Mouse (Mus musculus) spleen, adult 2 months (tissue): ENCODE data around the gene Treml1. TPM values are rescaled to one million over a fixed set of nuclear protein-coding genes. Genes with fewer than 3 reads are reported as not detected.

ENCODE experiments used
- DNase-seq, 2 experiments: peaks; one replicate each; pipeline versions ENCODE4 v3.0.0 to v3.0.0-alpha.2; 2012 to 2021; ENCODE audit warnings: low spot score in 2 of 2, low read depth in 1 of 2
- H3K27ac ChIP-seq: fragments of 200-500 bp; 2 replicates; pipeline ENCODE4 v1.5.1; 2012; ENCODE audit warnings: low read length, inconsistent platforms; ENCODE audit not compliant: insufficient read depth
- H3K27me3 ChIP-seq: fragments of 200-500 bp; 2 replicates; pipeline ENCODE4 v1.6.1; 2012; ENCODE audit warnings: mild to moderate bottlenecking, moderate library complexity, low read length, inconsistent platforms; ENCODE audit not compliant: control insufficient read depth, insufficient read depth
- H3K36me3 ChIP-seq: fragments of 200-500 bp; 2 replicates; pipeline ENCODE4 v1.6.1; 2012; ENCODE audit warnings: mild to moderate bottlenecking, low read length, inconsistent platforms; ENCODE audit not compliant: control insufficient read depth, insufficient read depth
- H3K4me1 ChIP-seq: fragments of 200-500 bp; 2 replicates; pipeline ENCODE4 v1.6.1; 2011; ENCODE audit warnings: inconsistent platforms; ENCODE audit not compliant: control insufficient read depth, insufficient read depth, insufficient read length
- H3K4me3 ChIP-seq: fragments of 200-500 bp; 2 replicates; pipeline ENCODE4 v1.5.1; 2011; ENCODE audit warnings: mild to moderate bottlenecking, inconsistent platforms; ENCODE audit not compliant: insufficient read depth, insufficient read length; ENCODE audit errors: extremely low read depth
- CTCF ChIP-seq: fragments of 200-500 bp; IDR thresholded peaks from 2 replicates; pipeline ENCODE4 v1.5.1; 2011; ENCODE audit warnings: mild to moderate bottlenecking, inconsistent platforms; ENCODE audit not compliant: insufficient read depth, insufficient read length, insufficient replicate concordance; ENCODE audit errors: extremely low read depth
- POLR2A ChIP-seq: fragments of 200-500 bp; IDR thresholded peaks from 2 replicates; pipeline ENCODE4 v1.6.1; 2011; ENCODE audit warnings: low read depth, low read length, inconsistent platforms
- WGBS: fragments of 180-500 bp; shearing (Covaris S2); methylation state at CpG from one replicate; pipeline ENCODE4 v1.1.7; 2018; 5-methylcytosine and 5-hydroxymethylcytosine counted together
- polyA plus RNA-seq: library from polyadenylated mRNA; depleted of rRNA; stranded (reverse); fragments of >200 nt; gene quantifications from 2 replicates; pipeline ENCODE4 v1.2.3, GENCODE M21; 2012

Treml1 gene
- polyA plus RNA-seq, 1 experiment = 38.3 TPM

GRCm38 (mm10) chr17:48355822-48356221 is 3.9 kb upstream of the Treml1 start:
- DNase-seq = no peak
- WGBS = 89% methylated on average over 3 of the region's 3 CpGs
- Histone ChIP-seq H3K27ac (no peak overlapping the region), H3K4me1 (no peaks in the 10 kb centered on the region), H3K27me3 (no peaks in the 10 kb centered on the region), H3K36me3 (no peaks in the 10 kb centered on the region), H3K4me3 (no peak overlapping the region)
- no peak for TF ChIP-seq POLR2A
- TF ChIP-seq CTCF = no peak

- Histone ChIP-seq H3K27ac (no peak overlapping the region), H3K4me3 (no peak overlapping the region), H3K36me3 (no peaks in the 10 kb centered on the region), H3K4me1 (no peaks in the 10 kb centered on the region), H3K27me3 (no peaks in the 10 kb centered on the region)
- no peak for DNase-seq
- 75% methylated on average over 2 of the region's 2 CpGs for WGBS
- TF ChIP-seq CTCF (no peak), POLR2A (no peak)
Observed at GRCm38 (mm10) chr17:48357892-48358291, 1.8 kb upstream of the Treml1 start.

- H3K27ac ChIP-seq = no peak overlapping the region
- H3K4me1 ChIP-seq = no peaks in the 10 kb centered on the region
- WGBS = 12% methylated on average over 4 of the region's 4 CpGs
- no peak for TF ChIP-seq CTCF
- TF ChIP-seq POLR2A = no peak
- no peak for DNase-seq
- no peaks in the 10 kb centered on the region for H3K27me3 ChIP-seq
- H3K36me3 ChIP-seq = no peaks in the 10 kb centered on the region
- no peak overlapping the region for H3K4me3 ChIP-seq
Observed at GRCm38 (mm10) chr17:48360462-48360861, 746 bp downstream of the Treml1 start.

- WGBS = 60% methylated on average over 3 of the region's 3 CpGs
- Histone ChIP-seq H3K27ac (no peak overlapping the region), H3K4me1 (no peaks in the 10 kb centered on the region), H3K27me3 (no peaks in the 10 kb centered on the region), H3K36me3 (no peaks in the 10 kb centered on the region), H3K4me3 (no peak overlapping the region)
- no peak for DNase-seq
- TF ChIP-seq CTCF (no peak), POLR2A (no peak)
Observed at GRCm38 (mm10) chr17:48362346-48362745, 2.6 kb downstream of the Treml1 start.

GRCm38 (mm10) chr17:48362966-48363365 is 3.2 kb downstream of the Treml1 start:
- H3K27me3 ChIP-seq = no peaks in the 10 kb centered on the region
- TF ChIP-seq CTCF = no peak
- no peak for TF ChIP-seq POLR2A
- H3K36me3 ChIP-seq = no peaks in the 10 kb centered on the region
- H3K4me1 ChIP-seq = no peaks in the 10 kb centered on the region
- DNase-seq = no peak
- H3K4me3 ChIP-seq = no peak overlapping the region
- 87% methylated on average over 8 of the region's 8 CpGs for WGBS
- H3K27ac ChIP-seq = no peak overlapping the region

- TF ChIP-seq POLR2A (no peak), CTCF (no peak)
- 82% methylated on average over 6 of the region's 6 CpGs for WGBS
- Histone ChIP-seq H3K27me3 (no peaks in the 10 kb centered on the region), H3K4me1 (no peaks in the 10 kb centered on the region), H3K27ac (no peak overlapping the region), H3K36me3 (no peaks in the 10 kb centered on the region), H3K4me3 (no peak overlapping the region)
- no peak for DNase-seq
Observed at GRCm38 (mm10) chr17:48363421-48363965, 3.8 kb downstream of the Treml1 start.

GRCm38 (mm10) chr17:48365511-48366155 is 5.9 kb downstream of the Treml1 start:
- DNase-seq = no peak
- Histone ChIP-seq H3K4me3 (no peak overlapping the region), H3K36me3 (no peaks in the 10 kb centered on the region), H3K4me1 (no peaks in the 10 kb centered on the region), H3K27me3 (no peaks in the 10 kb centered on the region), H3K27ac (no peak overlapping the region)
- WGBS = 91% methylated on average over 9 of the region's 9 CpGs
- TF ChIP-seq CTCF = no peak
- no peak for TF ChIP-seq POLR2A
